In genomic region chr15:89060032-89060681, GRCm38 (mm10) we compare ENCODE assay signal across 8 mouse cellular contexts. TPM values are rescaled to one million over a fixed set of nuclear protein-coding genes. Genes with fewer than 3 reads are reported as not detected.
DNase-seq lines count a peak whose midpoint lies in the region; ATAC-seq and TF ChIP-seq lines count a peak whose summit lies in the region.

No protein-coding gene starts in this region.

- no peaks in the 10 kb centered on the region for H3K36me3 ChIP-seq in forebrain, embryonic 12.5 days (replicated peaks)
- no peaks in the 10 kb centered on the region for H3K36me3 ChIP-seq in kidney, postnatal 0 days (ENCODE audit: insufficient read depth, low read length)
- H3K36me3 ChIP-seq in neural tube, embryonic 11.5 days (ENCODE audit: control insufficient read depth, insufficient read depth, low read length), result no peaks in the 10 kb centered on the region

- H3K27ac ChIP-seq in forebrain, embryonic 12.5 days, result peak overlapping the region; percentile 25; the same call in 1 of the 2 replicates
- no peak overlapping the region for H3K27ac ChIP-seq in kidney, postnatal 0 days
- no peak overlapping the region for H3K27ac ChIP-seq in neural tube, embryonic 11.5 days (ENCODE audit: low read depth, low read length)

- DNase-seq in cerebellum, adult 11 months, result peak; percentile 62
- DNase-seq in cerebellum, postnatal 4 days (ENCODE audit: low spot score in 2 of 2), result no peak
- peak; percentile 42 for DNase-seq in right cerebral cortex, adult 18-20 months
- DNase-seq in right cerebral cortex, postnatal 36 days (ENCODE audit: low spot score in 2 of 2), result no peak
- peak; percentile 23 for DNase-seq in kidney, postnatal 0 days (ENCODE audit: low spot score)
- DNase-seq in neural tube, embryonic 11.5 days (ENCODE audit: low spot score), result peak; percentile 51
- DNase-seq in thymus, adult 18-20 months, result no peak

- 1% methylated on average over 43 of the region's 48 CpGs for WGBS in forebrain, embryonic 12.5 days
- 2% methylated on average over 43 of the region's 48 CpGs for WGBS in kidney, postnatal 0 days
- WGBS in neural tube, embryonic 11.5 days, result 3% methylated on average over 26 of the region's 48 CpGs

- no peak for TF ChIP-seq CTCF in kidney, postnatal 0 days (IDR thresholded peaks at IDR 0.05; ENCODE audit: low read depth)

- ATAC-seq in forebrain, embryonic 12.5 days (ENCODE audit: low FRiP score), result peak; percentile 72
- no peak; the same call in 1 of the 2 replicates for ATAC-seq in kidney, postnatal 0 days (replicated peaks; ENCODE audit: low FRiP score, low read depth)
- peak; percentile 50; the same call in 1 of the 2 replicates for ATAC-seq in neural tube, embryonic 11.5 days (ENCODE audit: insufficient read depth, low FRiP score, low TSS enrichment)

- peaks cover 48% of the 10 kb centered on the region for H3K27me3 ChIP-seq in forebrain, embryonic 12.5 days
- peaks cover 20% of the 10 kb centered on the region for H3K27me3 ChIP-seq in kidney, postnatal 0 days (ENCODE audit: insufficient read depth, low read length)
- peaks cover 18% of the 10 kb centered on the region for H3K27me3 ChIP-seq in neural tube, embryonic 11.5 days (ENCODE audit: control insufficient read depth, insufficient read depth, low read length)

- H3K9ac ChIP-seq in forebrain, embryonic 12.5 days, result peak overlapping the region; percentile 80
- H3K9ac ChIP-seq in kidney, postnatal 0 days (ENCODE audit: low read depth, low read length), result peak overlapping the region; percentile 53; the same call in 1 of the 2 replicates
- H3K9ac ChIP-seq in neural tube, embryonic 11.5 days (ENCODE audit: low read length), result peak overlapping the region; percentile 74

- peak overlapping the region; percentile 93 for H3K4me2 ChIP-seq in forebrain, embryonic 12.5 days
- H3K4me2 ChIP-seq in kidney, postnatal 0 days (ENCODE audit: low read length), result peak overlapping the region; percentile 100
- H3K4me2 ChIP-seq in neural tube, embryonic 11.5 days (ENCODE audit: low read depth), result peak overlapping the region; percentile 86

- no peaks in the 10 kb centered on the region for H3K9me3 ChIP-seq in forebrain, embryonic 12.5 days
- H3K9me3 ChIP-seq in kidney, postnatal 0 days (replicated peaks; ENCODE audit: low read length), result no peaks in the 10 kb centered on the region
- no peaks in the 10 kb centered on the region for H3K9me3 ChIP-seq in neural tube, embryonic 11.5 days (ENCODE audit: control insufficient read depth, low read length)

- peak overlapping the region; percentile 84 for H3K4me3 ChIP-seq in forebrain, embryonic 12.5 days (replicated peaks)
- peak overlapping the region; percentile 62 for H3K4me3 ChIP-seq in kidney, postnatal 0 days (replicated peaks; ENCODE audit: low read depth, low read length)
- H3K4me3 ChIP-seq in neural tube, embryonic 11.5 days (ENCODE audit: low read depth, low read length), result peak overlapping the region; percentile 77

- peaks cover 14% of the 10 kb centered on the region for H3K4me1 ChIP-seq in forebrain, embryonic 12.5 days
- no peaks in the 10 kb centered on the region for H3K4me1 ChIP-seq in kidney, postnatal 0 days (replicated peaks; ENCODE audit: insufficient read depth, low read length)
- H3K4me1 ChIP-seq in neural tube, embryonic 11.5 days (ENCODE audit: control insufficient read depth, insufficient read depth, low read length), result no peaks in the 10 kb centered on the region; the same call in 1 of the 2 replicates

RNA-seq across cellular contexts. Expression of gene Panx2, which starts 0.6 kb away (rescaled TPM):
- 1.3 and 1.8 TPM in 2 replicates for polyA plus RNA-seq in forebrain, embryonic 12.5 days (2016; fragmentation: Nextera tagmentation; extraction: Ambion mirVana)
- polyA plus RNA-seq in kidney, postnatal 0 days (2015; fragmentation: Nextera tagmentation; extraction: Ambion mirVana), result 0.04 and 0.05 TPM in 2 replicates
- polyA plus RNA-seq in neural tube, embryonic 11.5 days (2014; fragmentation: Nextera tagmentation; extraction: Ambion mirVana), result 0.45 and 0.88 TPM in 2 replicates

RNA-seq across cellular contexts. Expression of gene Trabd, which starts 14.8 kb away (rescaled TPM):
- polyA plus RNA-seq in forebrain, embryonic 12.5 days (2016; fragmentation: Nextera tagmentation; extraction: Ambion mirVana), result 46.3 and 48.8 TPM in 2 replicates
- polyA plus RNA-seq in kidney, postnatal 0 days (2015; fragmentation: Nextera tagmentation; extraction: Ambion mirVana), result 48.9 and 50.3 TPM in 2 replicates
- 48.7 and 53.3 TPM in 2 replicates for polyA plus RNA-seq in neural tube, embryonic 11.5 days (2014; fragmentation: Nextera tagmentation; extraction: Ambion mirVana)

RNA-seq across cellular contexts. Expression of gene Selenoo, which starts 28.7 kb away (rescaled TPM):
- 23.1 and 24.4 TPM in 2 replicates for polyA plus RNA-seq in forebrain, embryonic 12.5 days (2016; fragmentation: Nextera tagmentation; extraction: Ambion mirVana)
- polyA plus RNA-seq in kidney, postnatal 0 days (2015; fragmentation: Nextera tagmentation; extraction: Ambion mirVana), result 18.3 and 21.3 TPM in 2 replicates
- 23.0 TPM in 2 replicates for polyA plus RNA-seq in neural tube, embryonic 11.5 days (2014; fragmentation: Nextera tagmentation; extraction: Ambion mirVana)

Comparison
In these comparisons a context has a peak if more than half of its experiments do, and no peak if none do; other contexts are left out.
1. DNase-seq: peak in cerebellum, adult 11 months (single experiment), right cerebral cortex, adult 18-20 months (single experiment), kidney, postnatal 0 days (single experiment) and neural tube, embryonic 11.5 days (single experiment); none in cerebellum, postnatal 4 days (0 of 2), right cerebral cortex, postnatal 36 days (0 of 2) and thymus, adult 18-20 months (0 of 2).
2. Peak in every context shown above with its lines, with median percentiles within 50 percentile points of each other: H3K4me2 ChIP-seq, H3K4me3 ChIP-seq and H3K9ac ChIP-seq.